ENCODE assay signal across 26 mouse cellular contexts in the genomic region with DNA sequence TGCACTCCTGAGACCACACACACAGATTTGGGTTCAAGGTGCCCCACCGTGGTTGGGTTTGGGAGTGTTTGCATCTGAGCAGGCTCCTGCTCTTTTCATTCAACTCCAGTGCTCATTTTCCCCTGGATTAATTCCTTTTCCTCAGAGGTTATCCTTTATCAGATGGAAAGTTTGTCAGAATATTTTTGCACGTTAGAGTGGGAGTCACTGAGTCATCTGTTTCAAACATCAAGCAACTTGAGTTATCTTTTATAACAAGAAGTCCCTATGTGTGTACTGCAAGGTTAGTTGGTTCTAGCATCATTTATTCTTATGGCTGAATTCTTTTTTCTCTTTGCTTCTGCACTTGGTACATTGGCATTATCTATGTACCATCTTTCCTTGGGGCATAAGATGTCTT.
A peak's percentile ranks its signal among the peaks of the same experiment; 100 is the strongest.
DNase-seq lines count a peak whose midpoint lies in the region; ATAC-seq and TF ChIP-seq lines count a peak whose summit lies in the region.
"Had no signal": no experiment of that assay in that cellular context is flagged by ENCODE, and none has a peak within 500 bp of the region (broad histone marks: within the 10 kb centered on the region; RNA-seq: fewer than 3 reads in every experiment).

No protein-coding gene starts in this region.

- peak in 1 of 2 experiments; percentile 34; a peak in 2 of 4 replicates for TF ChIP-seq CTCF in CH12.LX (conservative IDR thresholded peaks at IDR 0.05 in 1 of 2, IDR thresholded peaks at IDR 0.05 in 1 of 2; ENCODE audit: low read depth in 2 of 2, low read length in 2 of 2)

- no peak for ATAC-seq in kidney, embryonic 15.5 days (replicated peaks; ENCODE audit: low FRiP score)
- ATAC-seq: activated CD4-positive, CD25-positive, alpha-beta regulatory T cell, adult 4 months; forebrain, embryonic 14.5 days; forebrain, embryonic 16.5 days; Patski had no signal

- no peaks in the 10 kb centered on the region for H3K27me3 ChIP-seq in CH12.LX (replicated peaks)
- H3K27me3 ChIP-seq in kidney, embryonic 15.5 days = no peaks in the 10 kb centered on the region
- H3K27me3 ChIP-seq: embryonic facial prominence, embryonic 13.5 days; embryonic facial prominence, embryonic 15.5 days; forebrain, embryonic 12.5 days; Patski had no signal

- dilution Hi-C loops in CH12.LX (cut with MboI; ENCODE audit: extremely low pct_ligation_motif_present, extremely low pct_unique_long_range_greater_than_20kb, low sequenced_read_pairs) = no loop called here

- H3K9me3 ChIP-seq in CH12.LX (replicated peaks; ENCODE audit: low read length) = no peaks in the 10 kb centered on the region
- no peaks in the 10 kb centered on the region for H3K9me3 ChIP-seq in kidney, embryonic 15.5 days (replicated peaks)
- H3K9me3 ChIP-seq: embryonic facial prominence, embryonic 13.5 days; embryonic facial prominence, embryonic 15.5 days; forebrain, embryonic 10.5 days; forebrain, embryonic 12.5 days had no signal

- in situ Hi-C loops in CH12.LX (cut with MboI; ENCODE audit: low pct_ligation_motif_present, low pct_unique_long_range_greater_than_20kb, low sequenced_read_pairs) = no loop called here

- WGBS in kidney, embryonic 15.5 days = 72% methylated on average over 2 of the region's 2 CpGs

- TF ChIP-seq POLR2A in CH12.LX (IDR thresholded peaks at IDR 0.05; ENCODE audit: low read depth, low read length) = no peak

- H3K27ac ChIP-seq in CH12.LX (ENCODE audit: insufficient read depth, low read depth) = no peak overlapping the region
- no peak overlapping the region for H3K27ac ChIP-seq in kidney, embryonic 15.5 days
- H3K27ac ChIP-seq: embryonic facial prominence, embryonic 13.5 days; embryonic facial prominence, embryonic 15.5 days; forebrain, embryonic 10.5 days; forebrain, embryonic 12.5 days had no signal

- H3K4me3 ChIP-seq in CH12.LX (replicated peaks in 1 of 3; ENCODE audit: low read depth in 2 of 3, low read length in 2 of 3, poor library complexity in 1 of 3) = no peak overlapping the region
- H3K4me3 ChIP-seq in kidney, embryonic 15.5 days (replicated peaks) = no peak overlapping the region
- H3K4me3 ChIP-seq: embryonic facial prominence, embryonic 13.5 days; embryonic facial prominence, embryonic 15.5 days; erythroblast, embryonic 14.5 days; forebrain, embryonic 10.5 days; forebrain, embryonic 12.5 days had no signal

- no peak overlapping the region for H3K9ac ChIP-seq in CH12.LX (ENCODE audit: insufficient read depth, low read depth)
- H3K9ac ChIP-seq in kidney, embryonic 15.5 days = no peak overlapping the region
- H3K9ac ChIP-seq: embryonic facial prominence, embryonic 13.5 days; embryonic facial prominence, embryonic 15.5 days; forebrain, embryonic 12.5 days had no signal

- no peaks in the 10 kb centered on the region for H3K36me3 ChIP-seq in CH12.LX (replicated peaks in 1 of 2; ENCODE audit: control insufficient read depth in 1 of 2, insufficient read depth in 1 of 2, low read length in 1 of 2)
- H3K36me3 ChIP-seq in kidney, embryonic 15.5 days = no peaks in the 10 kb centered on the region
- H3K36me3 ChIP-seq: embryonic facial prominence, embryonic 13.5 days; embryonic facial prominence, embryonic 15.5 days; forebrain, embryonic 10.5 days; forebrain, embryonic 12.5 days; G1E had no signal

- peak; percentile 55 for DNase-seq in heart, adult 11 months
- DNase-seq in heart, postnatal 4 days = no peak
- no peak for DNase-seq in CH12.LX (ENCODE audit: extremely low read depth)
- peak; percentile 51 for DNase-seq in brain, adult 2 months (ENCODE audit: low read depth, low spot score)
- DNase-seq in gastrocnemius, adult 8-10 months (ENCODE audit: low spot score in 2 of 2) = no peak
- DNase-seq: adrenal gland, adult 8-10 months; adrenal gland, postnatal 14 days; adrenal gland, postnatal 36 days; cerebellum, adult 11 months; cerebellum, adult 18-20 months; cerebellum, adult 8-10 months; cerebellum, adult 9-11 months; cerebellum, postnatal 14 days; cerebellum, postnatal 36 days; embryo, embryonic 11 days had no signal

- TF ChIP-seq EP300 in CH12.LX (IDR thresholded peaks at IDR 0.05; ENCODE audit: low read length) = no peak

- H3K4me2 ChIP-seq in CH12.LX (ENCODE audit: insufficient read depth, low read depth, poor library complexity, severe bottlenecking) = no peak overlapping the region
- H3K4me2 ChIP-seq in kidney, embryonic 15.5 days = no peak overlapping the region
- H3K4me2 ChIP-seq: embryonic facial prominence, embryonic 13.5 days; embryonic facial prominence, embryonic 15.5 days; forebrain, embryonic 12.5 days had no signal

- peaks cover 0 to 6% of the 10 kb centered on the region in 2 experiments; a peak in 1 of 4 replicates for H3K4me1 ChIP-seq in CH12.LX (ENCODE audit: control insufficient read depth in 1 of 2, insufficient read depth in 2 of 2)
- no peaks in the 10 kb centered on the region for H3K4me1 ChIP-seq in kidney, embryonic 15.5 days
- H3K4me1 ChIP-seq: embryonic facial prominence, embryonic 13.5 days; embryonic facial prominence, embryonic 15.5 days; forebrain, embryonic 10.5 days; forebrain, embryonic 12.5 days had no signal

- TF ChIP-seq RAD21 in CH12.LX (IDR thresholded peaks at IDR 0.05; ENCODE audit: low read depth, low read length) = peak; percentile 37

- no peaks in the 10 kb centered on the region for H3K79me2 ChIP-seq in CH12.LX (replicated peaks; ENCODE audit: control insufficient read depth, extremely low read depth, insufficient read depth, poor library complexity, severe bottlenecking)

TF ChIP-seq in CH12.LX, 34 proteins besides CTCF, POLR2A, EP300 and RAD21:
- no peak for TF ChIP-seq RCOR1 (conservative IDR thresholded peaks at IDR 0.05; ENCODE audit: low read depth, low read length)
- peak; percentile 43 for TF ChIP-seq SMC3 (IDR thresholded peaks at IDR 0.05; ENCODE audit: low read depth, low read length)
- TF ChIP-seq CHD2 (IDR thresholded peaks at IDR 0.05; ENCODE audit: low read length) = no peak

Comparison
In these comparisons a context has a peak if more than half of its experiments do, and no peak if none do; other contexts are left out.
1. DNase-seq: peak in heart, adult 11 months (single experiment) and brain, adult 2 months (single experiment); none in heart, postnatal 4 days (single experiment), CH12.LX (single experiment) and gastrocnemius, adult 8-10 months (0 of 2).